Mouse (Mus musculus): ENCODE data around the gene Tmed6.
A peak's percentile ranks its signal among the peaks of the same experiment; 100 is the strongest.
"Not testable (repeated sequence)": the region's sequence is repeated elsewhere in the genome, so short reads cannot be mapped to it uniquely, and the experiment has no call there.

Tmed6 gene

GRCm38 (mm10) chr8:107073706-107074105 is 8.3 kb upstream of the Tmed6 start:
- no peak for DNase-seq

- DNase-seq, result no peak
Observed at GRCm38 (mm10) chr8:107062613-107063012, 2.8 kb downstream of the Tmed6 start.

GRCm38 (mm10) chr8:107056973-107057369 is 8.5 kb downstream of the Tmed6 start:
- no peak for DNase-seq

GRCm38 (mm10) chr8:107056076-107056972 is 9.1 kb downstream of the Tmed6 start, which contains the start of the genes Cog8 and Nip7:
TSS of gene Cog8 (minus strand) at chr8:107056689.
TSS of gene Nip7 (plus strand) at chr8:107056877.
- peak; percentile 93 for DNase-seq

- DNase-seq, result no peak
Observed at GRCm38 (mm10) chr8:107052046-107052445, 13.4 kb downstream of the Tmed6 start.

GRCm38 (mm10) chr8:107049480-107049879 is 16.0 kb downstream of the Tmed6 start:
- no peak for DNase-seq

- DNase-seq, result peak; percentile 78
Observed at GRCm38 (mm10) chr8:107048061-107048941, 17.1 kb downstream of the Tmed6 start, which contains the start of gene Pdf. TSS of gene Pdf (minus strand) at chr8:107048614.

GRCm38 (mm10) chr8:107046976-107047375 is 18.5 kb downstream of the Tmed6 start:
- no peak for DNase-seq

- DNase-seq, result no peak
Observed at GRCm38 (mm10) chr8:107045478-107045877, 20.0 kb downstream of the Tmed6 start.

- no peak for DNase-seq
Observed at GRCm38 (mm10) chr8:107040632-107041031, 24.8 kb downstream of the Tmed6 start.

GRCm38 (mm10) chr8:107036626-107037025 is 28.8 kb downstream of the Tmed6 start:
- no peak for DNase-seq

GRCm38 (mm10) chr8:107035641-107036040 is 29.8 kb downstream of the Tmed6 start:
- DNase-seq, result no peak

GRCm38 (mm10) chr8:107033609-107034008 is 31.8 kb downstream of the Tmed6 start:
- not testable (repeated sequence) for DNase-seq

GRCm38 (mm10) chr8:107031577-107032090 is 33.8 kb downstream of the Tmed6 start:
- no peak for DNase-seq

- peak; percentile 95 for DNase-seq
Observed at GRCm38 (mm10) chr8:107030650-107031576, 34.5 kb downstream of the Tmed6 start, which contains the start of gene Vps4a. TSS of gene Vps4a (plus strand) at chr8:107031222.

- no peak for DNase-seq
Observed at GRCm38 (mm10) chr8:107030058-107030457, 35.4 kb downstream of the Tmed6 start.

- DNase-seq, result no peak
Observed at GRCm38 (mm10) chr8:107029310-107029709, 36.1 kb downstream of the Tmed6 start.

- no peak for DNase-seq
Observed at GRCm38 (mm10) chr8:107023479-107023878, 42.0 kb downstream of the Tmed6 start.

- DNase-seq, result no peak
Observed at GRCm38 (mm10) chr8:107014915-107015314, 50.5 kb downstream of the Tmed6 start.

GRCm38 (mm10) chr8:107012666-107013065 is 52.8 kb downstream of the Tmed6 start:
- DNase-seq, result no peak

All from cerebellum, adult 11 months (tissue).